Mouse (Mus musculus) adrenal gland, adult 18-20 months (tissue): Measurements from ENCODE around the gene Jmjd7. TPM values are rescaled to one million over a fixed set of nuclear protein-coding genes. Genes with fewer than 3 reads are reported as not detected.
A peak's percentile ranks its signal among the peaks of the same experiment; 100 is the strongest.

Experiments used
- DNase-seq, 2 experiments: peaks; one replicate each; pipeline ENCODE4 v3.0.0; 2021 to 2022; ENCODE audit warnings: low spot score in 2 of 2
- long read RNA-seq, 2 experiments: library from polyadenylated mRNA; stranded (forward); transcript quantifications; one replicate each; pipeline ENCODE4 v2.0.0; 2021
- total RNA-seq, 2 experiments: library from RNA; stranded (reverse); gene quantifications; 1 replicate in 1 of 2; 2 replicates in 1 of 2; pipeline ENCODE4 v1.2.3; 2021

The Jmjd7 gene
- 1 to 10 TPM; 5.4 to 6.2 TPM for total RNA-seq
- long read RNA-seq, experiment 1, partial matches to known transcripts = 0 of 1 reads
- long read RNA-seq, experiment 1, other reads (novel, unspliced or antisense) = 1 of 1 reads
- long read RNA-seq, experiment 2, transcript Jmjd7-201 (8 exons, 1,373 nt) = major isoform, 7 of 9 reads
- long read RNA-seq, experiment 2, partial matches to known transcripts = 1 of 9 reads
- long read RNA-seq, experiment 2, other reads (novel, unspliced or antisense) = 1 of 9 reads

- peak; percentile 92 to 93 for DNase-seq
These were observed at the start of gene Jmjd7, which contains the start of gene Gm28042 for GRCm38 (mm10) chr2:120026984-120027949. Gene Jmjd7 (plus strand): TSS chr2:120027483. Gene Gm28042 (plus strand): TSS chr2:120027493.

- no peak for DNase-seq
These were observed 46.8 kb upstream of the Jmjd7 start for GRCm38 (mm10) chr2:119980343-119980986.

- no peak for DNase-seq
These were observed 45.7 kb upstream of the Jmjd7 start for GRCm38 (mm10) chr2:119981631-119982030.

GRCm38 (mm10) chr2:119985871-119986270, 41.4 kb upstream of the Jmjd7 start:
- no peak for DNase-seq

GRCm38 (mm10) chr2:119986369-119986768, 40.9 kb upstream of the Jmjd7 start:
- DNase-seq = no peak

GRCm38 (mm10) chr2:119987441-119987840, 39.8 kb upstream of the Jmjd7 start:
- DNase-seq = no peak

GRCm38 (mm10) chr2:119988952-119989351, 38.3 kb upstream of the Jmjd7 start:
- no peak for DNase-seq

GRCm38 (mm10) chr2:119990881-119991280, 36.4 kb upstream of the Jmjd7 start:
- DNase-seq = no peak

- no peak for DNase-seq
These were observed 34.9 kb upstream of the Jmjd7 start for GRCm38 (mm10) chr2:119992349-119992748.

- DNase-seq = no peak
These were observed 33.8 kb upstream of the Jmjd7 start for GRCm38 (mm10) chr2:119993515-119993914.

GRCm38 (mm10) chr2:119994839-119995238, 32.4 kb upstream of the Jmjd7 start:
- DNase-seq = no peak

- no peak for DNase-seq
These were observed 31.6 kb upstream of the Jmjd7 start for GRCm38 (mm10) chr2:119995391-119996281.

GRCm38 (mm10) chr2:119997354-119997753, 29.9 kb upstream of the Jmjd7 start:
- DNase-seq = no peak

- no peak for DNase-seq
These were observed 27.6 kb upstream of the Jmjd7 start for GRCm38 (mm10) chr2:119999731-120000130.

GRCm38 (mm10) chr2:120000882-120001584, 26.2 kb upstream of the Jmjd7 start:
- DNase-seq = no peak

- DNase-seq = no peak
These were observed 25.3 kb upstream of the Jmjd7 start for GRCm38 (mm10) chr2:120001956-120002355.

- DNase-seq = no peak
These were observed 23.3 kb upstream of the Jmjd7 start for GRCm38 (mm10) chr2:120003970-120004369.

- DNase-seq = no peak
These were observed 20.6 kb upstream of the Jmjd7 start for GRCm38 (mm10) chr2:120006696-120007095.

GRCm38 (mm10) chr2:120007680-120008210, 19.5 kb upstream of the Jmjd7 start:
- DNase-seq = peak in 1 of 2 experiments; percentile 32

- no peak for DNase-seq
These were observed 18.6 kb upstream of the Jmjd7 start for GRCm38 (mm10) chr2:120008672-120009071.
